Mouse (Mus musculus): ENCODE measurements around the gene Nup107. TPM values are rescaled to one million over a fixed set of nuclear protein-coding genes. Genes with fewer than 3 reads are reported as not detected.
"Not testable (repeated sequence)": the region's sequence is repeated elsewhere in the genome, so short reads cannot be mapped to it uniquely, and the experiment has no call there.

Gene Nup107
- polyA plus RNA-seq, 1 experiment from 2014 or later, result 77.5 TPM

DNA sequence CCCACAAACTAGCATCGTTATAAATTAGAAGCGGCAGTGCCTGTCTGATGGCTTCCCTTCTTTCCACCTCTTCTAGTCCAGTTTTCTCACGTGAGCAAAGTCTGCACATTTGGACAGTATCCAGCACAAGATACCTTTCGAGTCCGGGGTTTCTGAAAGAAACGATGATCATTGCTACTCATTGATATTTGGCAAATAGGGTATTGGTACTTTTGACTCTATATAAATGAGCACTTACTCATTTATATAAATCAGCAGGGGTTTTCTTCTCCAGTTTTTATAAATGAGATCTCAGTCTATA, 52.9 kb downstream of the Nup107 start:
- H3K36me3 ChIP-seq (ENCODE audit: control insufficient read depth, insufficient read depth, low read length), result peaks cover 24% of the 10 kb centered on the region
- 94% methylated on average over 6 of the region's 6 CpGs for WGBS
- no peak overlapping the region for H3K27ac ChIP-seq (ENCODE audit: low read depth, low read length)
- no peaks in the 10 kb centered on the region for H3K27me3 ChIP-seq (ENCODE audit: control insufficient read depth, insufficient read depth, low read length)
- H3K9me3 ChIP-seq (ENCODE audit: control insufficient read depth, low read length), result no peaks in the 10 kb centered on the region
- H3K4me3 ChIP-seq (ENCODE audit: low read length), result no peak overlapping the region
- H3K4me2 ChIP-seq (replicated peaks; ENCODE audit: low read depth, low read length), result no peak overlapping the region
- no peaks in the 10 kb centered on the region for H3K4me1 ChIP-seq (ENCODE audit: control insufficient read depth, insufficient read depth, low read length)
- H3K9ac ChIP-seq (ENCODE audit: low read depth, low read length), result no peak overlapping the region
- ATAC-seq (ENCODE audit: low FRiP score, low TSS enrichment), result no peak

DNA sequence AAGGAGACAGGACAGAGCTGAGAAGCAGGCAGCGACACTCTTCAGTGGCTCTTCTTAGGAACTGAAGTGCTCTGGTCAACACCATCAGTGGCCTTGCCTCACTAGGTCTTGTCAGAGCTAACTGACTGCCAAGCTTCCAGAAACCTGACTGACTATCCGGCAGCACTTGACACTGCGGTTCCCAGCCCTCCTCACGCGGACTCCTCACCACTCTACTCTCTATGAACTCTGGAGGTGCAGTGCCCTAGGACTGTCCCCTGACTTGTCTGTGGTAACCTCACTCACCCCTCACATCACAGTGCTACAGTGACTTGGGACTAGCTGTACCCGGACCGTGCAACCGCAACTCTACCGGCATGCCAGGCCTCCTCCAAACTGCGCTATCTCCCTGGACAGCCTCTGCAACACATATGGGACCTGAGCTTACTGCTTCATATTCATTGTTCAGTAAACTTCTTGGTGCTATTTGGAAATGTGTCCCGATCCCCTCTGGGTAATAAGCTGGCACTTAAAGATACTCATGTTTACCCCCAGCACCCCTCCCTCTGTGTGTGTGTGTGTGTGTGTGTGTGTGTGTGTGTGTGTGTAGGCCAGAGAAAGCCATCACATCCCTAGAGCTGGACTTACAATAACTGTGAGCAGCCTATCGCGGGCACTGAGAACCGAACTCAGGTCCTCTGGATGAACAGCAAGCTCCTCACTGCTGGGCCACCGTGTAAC, 53.4 kb downstream of the Nup107 start:
- WGBS, result 94% methylated on average over 15 of the region's 15 CpGs

DNA sequence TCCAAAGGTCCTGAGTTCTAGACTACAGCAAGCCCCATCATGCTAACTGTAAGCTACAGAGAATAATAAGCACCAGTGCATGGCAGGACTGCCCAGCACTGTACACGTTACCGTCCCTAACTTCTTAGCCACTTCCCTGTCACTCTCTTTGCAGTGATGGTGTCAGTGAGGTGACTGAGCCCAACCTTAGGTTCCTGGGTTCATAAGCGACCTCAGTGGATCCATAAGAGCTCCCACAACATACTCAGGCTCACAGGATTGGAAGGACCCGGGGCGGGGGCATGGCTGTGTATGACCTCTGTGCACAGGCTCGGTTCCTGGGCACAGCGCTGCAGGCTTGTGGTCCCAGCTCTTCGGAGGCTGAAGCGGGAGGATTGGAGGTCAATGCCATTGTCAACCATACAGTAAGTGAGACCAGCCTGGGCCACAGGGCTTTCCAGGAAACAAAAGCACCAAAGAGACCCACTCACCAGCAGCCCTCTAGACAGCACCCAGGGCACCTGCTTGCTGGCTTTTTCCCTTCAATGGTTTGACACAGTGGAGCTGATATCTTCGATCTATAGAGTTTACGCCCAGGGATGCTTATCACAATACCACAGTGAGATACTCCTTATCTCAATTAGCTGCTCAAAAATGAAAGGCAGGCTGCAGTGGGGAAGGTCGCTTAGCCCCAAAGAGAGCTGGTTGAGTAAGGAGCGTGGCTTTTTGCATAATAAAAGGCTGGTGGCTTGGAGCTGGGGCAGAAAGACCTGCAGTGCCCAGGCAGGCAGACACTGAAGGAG, 54.2 kb downstream of the Nup107 start:
- H3K4me2 ChIP-seq (replicated peaks; ENCODE audit: low read depth, low read length), result no peak overlapping the region
- 90% methylated on average over 13 of the region's 13 CpGs for WGBS
- no peaks in the 10 kb centered on the region for H3K4me1 ChIP-seq (ENCODE audit: control insufficient read depth, insufficient read depth, low read length)
- no peak overlapping the region for H3K4me3 ChIP-seq (ENCODE audit: low read length)
- H3K36me3 ChIP-seq (ENCODE audit: control insufficient read depth, insufficient read depth, low read length), result peaks cover 24% of the 10 kb centered on the region
- no peak for ATAC-seq (ENCODE audit: low FRiP score, low TSS enrichment)
- H3K9me3 ChIP-seq (ENCODE audit: control insufficient read depth, low read length), result no peaks in the 10 kb centered on the region
- H3K27ac ChIP-seq (ENCODE audit: low read depth, low read length), result no peak overlapping the region
- no peak overlapping the region for H3K9ac ChIP-seq (ENCODE audit: low read depth, low read length)
- H3K27me3 ChIP-seq (ENCODE audit: control insufficient read depth, insufficient read depth, low read length), result no peaks in the 10 kb centered on the region

More for the DNA sequence above, 53.4 kb downstream of the Nup107 start:
- H3K27ac ChIP-seq (ENCODE audit: low read depth, low read length), result no peak overlapping the region
- H3K9me3 ChIP-seq (ENCODE audit: control insufficient read depth, low read length), result no peaks in the 10 kb centered on the region
- no peaks in the 10 kb centered on the region for H3K27me3 ChIP-seq (ENCODE audit: control insufficient read depth, insufficient read depth, low read length)
- peaks cover 24% of the 10 kb centered on the region for H3K36me3 ChIP-seq (ENCODE audit: control insufficient read depth, insufficient read depth, low read length)
- H3K4me1 ChIP-seq (ENCODE audit: control insufficient read depth, insufficient read depth, low read length), result no peaks in the 10 kb centered on the region
- no peak for ATAC-seq (ENCODE audit: low FRiP score, low TSS enrichment)
- H3K4me2 ChIP-seq (replicated peaks; ENCODE audit: low read depth, low read length), result no peak overlapping the region
- no peak overlapping the region for H3K9ac ChIP-seq (ENCODE audit: low read depth, low read length)
- no peak overlapping the region for H3K4me3 ChIP-seq (ENCODE audit: low read length)

DNA sequence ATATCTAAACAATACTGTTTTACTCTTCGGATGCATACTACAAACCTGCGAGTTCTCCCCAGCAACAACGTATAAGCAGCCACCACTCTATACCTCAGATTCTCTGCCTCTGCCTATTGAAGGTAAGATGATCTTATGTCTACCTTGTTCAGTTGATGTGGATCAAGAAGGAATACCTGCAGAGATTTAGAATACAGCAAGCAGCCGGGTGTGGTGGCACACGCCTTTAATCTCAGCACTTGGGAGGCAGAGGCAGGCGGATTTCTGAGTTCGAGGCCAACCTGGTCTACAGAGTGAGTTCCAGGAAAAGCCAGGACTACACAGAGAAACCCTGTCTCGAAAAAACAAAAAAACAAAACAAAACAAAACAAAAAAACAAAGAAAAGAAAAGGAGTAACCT, 55.0 kb downstream of the Nup107 start:
- not testable (repeated sequence) for H3K4me2 ChIP-seq (replicated peaks; ENCODE audit: low read depth, low read length); H3K4me1 ChIP-seq (ENCODE audit: control insufficient read depth, insufficient read depth, low read length); H3K27ac ChIP-seq (ENCODE audit: low read depth, low read length); H3K4me3 ChIP-seq (ENCODE audit: low read length); H3K9ac ChIP-seq (ENCODE audit: low read depth, low read length); ATAC-seq (ENCODE audit: low FRiP score, low TSS enrichment); H3K9me3 ChIP-seq (ENCODE audit: control insufficient read depth, low read length); H3K27me3 ChIP-seq (ENCODE audit: control insufficient read depth, insufficient read depth, low read length)
- 95% methylated on average over 8 of the region's 8 CpGs for WGBS
- peaks cover 24% of the 10 kb centered on the region for H3K36me3 ChIP-seq (ENCODE audit: control insufficient read depth, insufficient read depth, low read length)

DNA sequence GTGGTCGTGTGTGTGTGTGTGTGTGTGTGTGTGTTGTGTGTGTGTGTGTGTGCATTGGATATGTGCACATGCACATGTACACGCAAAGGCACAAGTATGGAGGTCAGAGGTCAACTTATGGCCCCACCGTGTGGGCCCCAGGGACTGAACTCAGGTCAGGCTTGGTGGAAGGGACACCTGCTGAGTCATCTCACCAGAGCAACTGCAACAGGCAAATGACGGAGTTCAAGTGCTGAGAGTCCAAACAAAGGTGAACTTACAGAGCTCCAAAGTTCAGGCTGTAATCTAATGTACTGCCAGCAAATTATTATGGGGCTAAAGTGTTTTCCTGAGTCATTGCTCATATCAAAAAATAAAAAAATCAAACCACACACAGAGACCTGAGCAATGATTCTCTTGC, 55.4 kb downstream of the Nup107 start:
- H3K27ac ChIP-seq (ENCODE audit: low read depth, low read length), result no peak overlapping the region

DNA sequence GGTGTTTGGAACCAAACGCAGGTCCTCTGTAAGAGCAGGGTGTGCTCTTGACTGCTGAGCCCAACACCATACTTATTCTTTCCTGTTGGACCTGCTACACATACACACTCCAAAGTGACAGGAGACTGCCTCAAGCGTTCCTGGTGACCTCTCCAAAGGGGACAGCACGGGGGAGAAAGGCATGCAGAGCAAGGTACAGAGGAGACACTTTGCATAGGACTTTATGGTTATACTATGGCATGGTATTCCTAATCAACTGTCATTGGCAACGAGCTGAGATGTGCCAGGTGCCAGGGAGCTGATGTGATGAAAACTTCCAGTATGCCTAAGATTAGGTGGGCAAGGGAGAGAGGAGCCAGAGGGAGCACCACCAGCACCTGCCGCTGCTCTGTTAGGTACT, 55.9 kb downstream of the Nup107 start:
- WGBS, result 92% methylated on average over 5 of the region's 5 CpGs
- Histone ChIP-seq H3K36me3 (ENCODE audit: control insufficient read depth, insufficient read depth, low read length) (peaks cover 24% of the 10 kb centered on the region), H3K4me1 (ENCODE audit: control insufficient read depth, insufficient read depth, low read length) (no peaks in the 10 kb centered on the region), H3K4me3 (ENCODE audit: low read length) (no peak overlapping the region), H3K4me2 (replicated peaks; ENCODE audit: low read depth, low read length) (no peak overlapping the region), H3K27ac (ENCODE audit: low read depth, low read length) (no peak overlapping the region), H3K27me3 (ENCODE audit: control insufficient read depth, insufficient read depth, low read length) (no peaks in the 10 kb centered on the region), H3K9ac (ENCODE audit: low read depth, low read length) (no peak overlapping the region), H3K9me3 (ENCODE audit: control insufficient read depth, low read length) (no peaks in the 10 kb centered on the region)
- ATAC-seq (ENCODE audit: low FRiP score, low TSS enrichment), result no peak

More for the DNA sequence above, 55.4 kb downstream of the Nup107 start:
- Histone ChIP-seq H3K4me2 (replicated peaks; ENCODE audit: low read depth, low read length) (no peak overlapping the region), H3K4me1 (ENCODE audit: control insufficient read depth, insufficient read depth, low read length) (no peaks in the 10 kb centered on the region), H3K9me3 (ENCODE audit: control insufficient read depth, low read length) (no peaks in the 10 kb centered on the region), H3K4me3 (ENCODE audit: low read length) (no peak overlapping the region), H3K27me3 (ENCODE audit: control insufficient read depth, insufficient read depth, low read length) (no peaks in the 10 kb centered on the region), H3K9ac (ENCODE audit: low read depth, low read length) (no peak overlapping the region), H3K36me3 (ENCODE audit: control insufficient read depth, insufficient read depth, low read length) (peaks cover 24% of the 10 kb centered on the region)
- WGBS, result 83% methylated on average over 4 of the region's 4 CpGs
- ATAC-seq (ENCODE audit: low FRiP score, low TSS enrichment), result no peak

DNA sequence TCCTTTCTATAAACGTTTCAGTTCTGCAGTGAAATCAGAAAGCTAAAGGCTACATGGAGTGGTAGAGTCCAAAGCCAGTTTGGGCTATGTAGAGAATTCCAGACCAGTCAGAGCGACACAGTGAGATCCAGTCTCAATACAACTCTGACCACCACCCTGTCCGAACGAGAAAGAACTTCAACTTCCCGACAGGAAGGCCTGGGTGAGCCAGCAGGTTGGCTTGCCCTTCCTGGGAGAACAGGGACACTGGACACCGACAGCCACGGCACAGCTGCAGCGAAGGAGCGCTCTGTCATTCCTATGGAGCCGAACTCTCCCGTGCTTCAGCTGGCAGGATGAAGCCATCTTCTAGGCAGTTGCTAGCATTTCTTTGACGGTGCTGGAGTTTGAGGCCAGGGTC, 57.1 kb downstream of the Nup107 start:
- ATAC-seq (ENCODE audit: low FRiP score, low TSS enrichment); H3K4me3 ChIP-seq (ENCODE audit: low read length); H3K9me3 ChIP-seq (ENCODE audit: control insufficient read depth, low read length); H3K27ac ChIP-seq (ENCODE audit: low read depth, low read length); H3K27me3 ChIP-seq (ENCODE audit: control insufficient read depth, insufficient read depth, low read length); H3K4me1 ChIP-seq (ENCODE audit: control insufficient read depth, insufficient read depth, low read length); H3K9ac ChIP-seq (ENCODE audit: low read depth, low read length); H3K4me2 ChIP-seq (replicated peaks; ENCODE audit: low read depth, low read length): not testable (repeated sequence)
- WGBS, result 93% methylated on average over 11 of the region's 12 CpGs
- H3K36me3 ChIP-seq (ENCODE audit: control insufficient read depth, insufficient read depth, low read length), result peaks cover 24% of the 10 kb centered on the region

DNA sequence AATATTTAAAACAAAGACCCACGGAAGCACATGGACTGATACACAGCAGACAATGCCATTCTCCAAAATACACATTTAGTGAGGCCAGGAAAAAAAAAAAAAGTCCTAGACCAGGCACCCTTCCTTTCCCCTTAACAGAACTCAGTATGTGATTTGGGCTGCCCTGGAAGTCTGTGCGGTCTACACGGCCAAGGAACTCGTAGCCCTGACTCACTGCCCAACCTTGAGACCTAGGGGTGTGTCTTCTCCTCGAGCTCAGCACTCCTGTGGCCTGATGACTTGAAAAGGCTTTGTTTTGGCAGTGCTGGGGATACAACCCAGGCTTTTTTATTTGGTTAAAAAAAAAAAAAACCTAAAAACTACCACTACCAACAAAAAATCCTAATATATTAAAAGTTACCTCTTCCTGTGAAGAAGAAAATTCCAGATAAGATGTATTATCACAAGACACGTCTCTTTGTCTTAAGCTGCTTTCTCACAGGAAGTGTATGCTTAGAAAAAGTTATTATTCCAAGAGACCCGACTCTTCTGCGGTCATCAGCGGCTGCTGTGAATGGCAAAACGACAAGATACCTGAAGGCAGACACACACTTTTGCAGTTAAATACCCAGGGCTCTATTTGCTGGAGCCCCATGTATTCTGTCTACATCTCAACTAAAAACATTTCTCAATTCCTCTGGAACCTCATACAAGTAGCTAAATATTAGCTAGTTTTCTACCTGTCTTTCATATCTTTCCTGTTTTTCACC, 58.2 kb downstream of the Nup107 start:
- 82% methylated on average over 9 of the region's 10 CpGs for WGBS
- H3K9me3 ChIP-seq (ENCODE audit: control insufficient read depth, low read length); H3K4me3 ChIP-seq (ENCODE audit: low read length); H3K27ac ChIP-seq (ENCODE audit: low read depth, low read length); H3K9ac ChIP-seq (ENCODE audit: low read depth, low read length); H3K4me2 ChIP-seq (replicated peaks; ENCODE audit: low read depth, low read length); H3K4me1 ChIP-seq (ENCODE audit: control insufficient read depth, insufficient read depth, low read length); ATAC-seq (ENCODE audit: low FRiP score, low TSS enrichment); H3K27me3 ChIP-seq (ENCODE audit: control insufficient read depth, insufficient read depth, low read length): not testable (repeated sequence)
- peaks cover 20% of the 10 kb centered on the region for H3K36me3 ChIP-seq (ENCODE audit: control insufficient read depth, insufficient read depth, low read length)

DNA sequence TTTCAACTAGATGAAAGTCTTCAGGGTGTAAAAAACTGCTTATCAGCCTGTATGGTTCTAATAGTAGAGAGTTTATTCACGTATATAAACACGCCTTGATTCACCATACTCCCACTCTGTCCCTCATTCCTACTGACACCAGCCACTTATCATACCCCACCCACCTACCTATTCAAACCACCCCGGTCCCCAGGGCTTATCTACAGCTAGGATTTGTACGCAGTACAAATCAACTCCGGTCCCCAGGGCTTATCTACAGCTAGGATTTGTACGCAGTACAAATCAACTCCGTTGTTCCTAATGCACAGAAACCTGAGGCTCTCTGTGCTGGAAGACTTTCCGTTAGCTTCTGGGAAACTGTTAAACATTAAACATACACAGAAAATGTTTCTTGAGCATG, 58.9 kb downstream of the Nup107 start:
- H3K27me3 ChIP-seq (ENCODE audit: control insufficient read depth, insufficient read depth, low read length); H3K4me2 ChIP-seq (replicated peaks; ENCODE audit: low read depth, low read length); ATAC-seq (ENCODE audit: low FRiP score, low TSS enrichment); H3K27ac ChIP-seq (ENCODE audit: low read depth, low read length); H3K4me1 ChIP-seq (ENCODE audit: control insufficient read depth, insufficient read depth, low read length); H3K9ac ChIP-seq (ENCODE audit: low read depth, low read length); H3K9me3 ChIP-seq (ENCODE audit: control insufficient read depth, low read length); H3K4me3 ChIP-seq (ENCODE audit: low read length): not testable (repeated sequence)
- 90% methylated on average over 8 of the region's 8 CpGs for WGBS
- peaks cover 15% of the 10 kb centered on the region for H3K36me3 ChIP-seq (ENCODE audit: control insufficient read depth, insufficient read depth, low read length)
